Mouse (Mus musculus) brain, embryonic 14.5 days (tissue): ENCODE results near the gene Elmo1.

ENCODE experiments used
- CTCF ChIP-seq: fragments of 200-500 bp; IDR thresholded peaks from 2 replicates; pipeline ENCODE4 v1.5.1; 2012; ENCODE audit warnings: inconsistent platforms, mild to moderate bottlenecking, moderate library complexity, borderline replicate concordance; ENCODE audit not compliant: insufficient read depth, insufficient read length; ENCODE audit errors: extremely low read depth
- POLR2A ChIP-seq: fragments of 200-500 bp; IDR thresholded peaks from 2 replicates; pipeline ENCODE4 v1.6.1; 2012; ENCODE audit warnings: mild to moderate bottlenecking, inconsistent platforms, borderline replicate concordance; ENCODE audit not compliant: poor library complexity, insufficient read depth, insufficient read length, severe bottlenecking; ENCODE audit errors: extremely low read depth

DNA sequence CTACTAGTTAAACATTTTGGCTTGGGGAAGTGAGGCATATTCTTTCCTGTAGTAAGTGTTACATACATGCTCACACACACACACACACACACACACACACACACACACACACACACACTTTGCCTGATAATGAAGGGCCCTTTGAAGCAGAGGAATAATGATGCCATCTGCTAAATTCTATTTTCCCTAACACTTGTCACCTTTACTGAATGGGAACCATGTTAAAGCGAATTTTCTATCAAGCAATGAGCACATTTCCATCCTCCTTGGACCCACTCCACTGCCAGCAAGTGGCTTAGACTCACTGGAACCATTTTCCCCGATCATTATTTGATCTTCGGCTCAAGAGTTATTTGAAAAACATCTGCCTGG, 8.2 kb downstream of the Elmo1 start:
- no peak for TF ChIP-seq CTCF
- no peak for TF ChIP-seq POLR2A
